Mouse (Mus musculus): Measurements from ENCODE around the gene Rbfox2. TPM values are rescaled to one million over a fixed set of nuclear protein-coding genes. Genes with fewer than 3 reads are reported as not detected.
"Not testable (repeated sequence)": the region's sequence is repeated elsewhere in the genome, so short reads cannot be mapped to it uniquely, and the experiment has no call there.

Gene Rbfox2
- polyA plus RNA-seq, 2 experiments: 7.2 to 9.9 TPM

- no peak for TF ChIP-seq EP300 (IDR thresholded peaks at IDR 0.05; ENCODE audit: low read depth)
- no peak for TF ChIP-seq CTCF (IDR thresholded peaks at IDR 0.05; ENCODE audit: low read depth)
- H3K36me3 ChIP-seq (replicated peaks; ENCODE audit: control insufficient read depth, insufficient read depth, low read depth): no peaks in the 10 kb centered on the region
- no peak for ATAC-seq (ENCODE audit: insufficient read depth)
- no peak overlapping the region for H3K4me3 ChIP-seq (ENCODE audit: insufficient read depth in 1 of 2, low read depth in 2 of 2, low read length in 2 of 2)
- no peak for DNase-seq (ENCODE audit: low read depth in 3 of 3, low spot score in 3 of 3)
- no peak overlapping the region for H3K27ac ChIP-seq
- no peaks in the 10 kb centered on the region for H3K9me3 ChIP-seq (ENCODE audit: control insufficient read depth, low read length)
- no peak overlapping the region for H3K4me2 ChIP-seq (ENCODE audit: low read depth)
- H3K27me3 ChIP-seq (ENCODE audit: control insufficient read depth, insufficient read depth, low read length): no peaks in the 10 kb centered on the region
- WGBS (ENCODE audit: insufficient replicate concordance): 52% methylated on average over 1 of the region's 1 CpGs
- H3K9ac ChIP-seq (replicated peaks): no peak overlapping the region
- no peaks in the 10 kb centered on the region for H3K4me1 ChIP-seq (replicated peaks; ENCODE audit: control insufficient read depth in 2 of 2, insufficient read depth in 2 of 2, low read length in 1 of 2)
Measured at GRCm38 (mm10) chr15:77276300-77276699, 30.5 kb downstream of the Rbfox2 start.

GRCm38 (mm10) chr15:77275572-77275971, 31.2 kb downstream of the Rbfox2 start:
- Histone ChIP-seq H3K9me3 (ENCODE audit: control insufficient read depth, low read length) (no peaks in the 10 kb centered on the region), H3K36me3 (replicated peaks; ENCODE audit: control insufficient read depth, insufficient read depth, low read depth) (no peaks in the 10 kb centered on the region), H3K27ac (no peak overlapping the region), H3K9ac (replicated peaks) (no peak overlapping the region), H3K27me3 (ENCODE audit: control insufficient read depth, insufficient read depth, low read length) (no peaks in the 10 kb centered on the region), H3K4me2 (ENCODE audit: low read depth) (no peak overlapping the region), H3K4me3 (ENCODE audit: insufficient read depth in 1 of 2, low read depth in 2 of 2, low read length in 2 of 2) (no peak overlapping the region), H3K4me1 (replicated peaks; ENCODE audit: control insufficient read depth in 2 of 2, insufficient read depth in 2 of 2, low read length in 1 of 2) (peaks cover 0 to 2% of the 10 kb centered on the region in 2 experiments; a peak in 1 of 4 replicates)
- no peak for ATAC-seq (ENCODE audit: insufficient read depth)
- WGBS (ENCODE audit: insufficient replicate concordance): 58% methylated on average over 2 of the region's 2 CpGs
- TF ChIP-seq CTCF (IDR thresholded peaks at IDR 0.05; ENCODE audit: low read depth) (no peak), EP300 (IDR thresholded peaks at IDR 0.05; ENCODE audit: low read depth) (no peak)
- no peak for DNase-seq (ENCODE audit: low read depth in 3 of 3, low spot score in 3 of 3)

- Histone ChIP-seq H3K9me3 (ENCODE audit: control insufficient read depth, low read length) (no peaks in the 10 kb centered on the region), H3K4me3 (ENCODE audit: insufficient read depth in 1 of 2, low read depth in 2 of 2, low read length in 2 of 2) (no peak overlapping the region), H3K4me2 (ENCODE audit: low read depth) (no peak overlapping the region), H3K4me1 (replicated peaks; ENCODE audit: control insufficient read depth in 2 of 2, insufficient read depth in 2 of 2, low read length in 1 of 2) (peaks cover 0 to 2% of the 10 kb centered on the region in 2 experiments; a peak in 1 of 4 replicates), H3K36me3 (replicated peaks; ENCODE audit: control insufficient read depth, insufficient read depth, low read depth) (no peaks in the 10 kb centered on the region), H3K9ac (replicated peaks) (no peak overlapping the region), H3K27me3 (ENCODE audit: control insufficient read depth, insufficient read depth, low read length) (no peaks in the 10 kb centered on the region), H3K27ac (no peak overlapping the region)
- DNase-seq (ENCODE audit: low read depth in 3 of 3, low spot score in 3 of 3): no peak
- 67% methylated on average over 6 of the region's 6 CpGs for WGBS (ENCODE audit: insufficient replicate concordance)
- TF ChIP-seq EP300 (IDR thresholded peaks at IDR 0.05; ENCODE audit: low read depth) (no peak), CTCF (IDR thresholded peaks at IDR 0.05; ENCODE audit: low read depth) (no peak)
- no peak for ATAC-seq (ENCODE audit: insufficient read depth)
Measured at GRCm38 (mm10) chr15:77273947-77274346, 32.9 kb downstream of the Rbfox2 start.

GRCm38 (mm10) chr15:77271285-77271684, 35.5 kb downstream of the Rbfox2 start:
- 67% methylated on average over 5 of the region's 5 CpGs for WGBS (ENCODE audit: insufficient replicate concordance)
- H3K27ac ChIP-seq: no peak overlapping the region
- no peak for DNase-seq (ENCODE audit: low read depth in 3 of 3, low spot score in 3 of 3)
- H3K36me3 ChIP-seq (replicated peaks; ENCODE audit: control insufficient read depth, insufficient read depth, low read depth): no peaks in the 10 kb centered on the region
- H3K27me3 ChIP-seq (ENCODE audit: control insufficient read depth, insufficient read depth, low read length): no peaks in the 10 kb centered on the region
- H3K4me2 ChIP-seq (ENCODE audit: low read depth): no peak overlapping the region
- no peak overlapping the region for H3K4me3 ChIP-seq (ENCODE audit: insufficient read depth in 1 of 2, low read depth in 2 of 2, low read length in 2 of 2)
- peaks cover 0 to 2% of the 10 kb centered on the region in 2 experiments; a peak in 1 of 4 replicates for H3K4me1 ChIP-seq (replicated peaks; ENCODE audit: control insufficient read depth in 2 of 2, insufficient read depth in 2 of 2, low read length in 1 of 2)
- H3K9me3 ChIP-seq (ENCODE audit: control insufficient read depth, low read length): no peaks in the 10 kb centered on the region
- no peak overlapping the region for H3K9ac ChIP-seq (replicated peaks)
- TF ChIP-seq EP300 (IDR thresholded peaks at IDR 0.05; ENCODE audit: low read depth) (no peak), CTCF (IDR thresholded peaks at IDR 0.05; ENCODE audit: low read depth) (no peak)
- no peak for ATAC-seq (ENCODE audit: insufficient read depth)

GRCm38 (mm10) chr15:77269496-77269895, 37.3 kb downstream of the Rbfox2 start:
- not testable (repeated sequence) for H3K27ac ChIP-seq; H3K4me2 ChIP-seq (ENCODE audit: low read depth); H3K36me3 ChIP-seq (replicated peaks; ENCODE audit: control insufficient read depth, insufficient read depth, low read depth); ATAC-seq (ENCODE audit: insufficient read depth); H3K9me3 ChIP-seq (ENCODE audit: control insufficient read depth, low read length); H3K9ac ChIP-seq (replicated peaks); H3K4me3 ChIP-seq (ENCODE audit: insufficient read depth in 1 of 2, low read depth in 2 of 2, low read length in 2 of 2); DNase-seq (ENCODE audit: low read depth in 3 of 3, low spot score in 3 of 3); H3K27me3 ChIP-seq (ENCODE audit: control insufficient read depth, insufficient read depth, low read length); H3K4me1 ChIP-seq (replicated peaks; ENCODE audit: control insufficient read depth in 2 of 2, insufficient read depth in 2 of 2, low read length in 1 of 2)
- 51% methylated on average over 1 of the region's 1 CpGs for WGBS (ENCODE audit: insufficient replicate concordance)

Data from liver, embryonic 14.5 days (tissue).